Comparison of ENCODE assay signal across 10 mouse cellular contexts in genomic region chr7:64359943-64360585, GRCm38 (mm10). TPM values are rescaled to one million over a fixed set of nuclear protein-coding genes. Genes with fewer than 3 reads are reported as not detected.
DNase-seq lines count a peak whose midpoint lies in the region; ATAC-seq lines count a peak whose summit lies in the region.
"Had no signal": no experiment of that assay in that cellular context is flagged by ENCODE, and none has a peak within 500 bp of the region (broad histone marks: within the 10 kb centered on the region; RNA-seq: fewer than 3 reads in every experiment).

No protein-coding gene starts in this region.

- no peak overlapping the region for H3K9ac ChIP-seq in limb, embryonic 12.5 days (replicated peaks)
- H3K9ac ChIP-seq in embryonic facial prominence, embryonic 13.5 days: no peak overlapping the region
- H3K9ac ChIP-seq in intestine, embryonic 14.5 days (ENCODE audit: low read length): no peak overlapping the region
- no peak overlapping the region for H3K9ac ChIP-seq in stomach, embryonic 14.5 days (replicated peaks; ENCODE audit: low read depth, low read length)
- H3K9ac ChIP-seq: liver, embryonic 15.5 days had no signal

- H3K27ac ChIP-seq in limb, embryonic 12.5 days: peak overlapping the region; percentile 73; the same call in 1 of the 2 replicates
- no peak overlapping the region for H3K27ac ChIP-seq in limb, embryonic 10.5 days
- peak overlapping the region; percentile 84 for H3K27ac ChIP-seq in embryonic facial prominence, embryonic 13.5 days
- H3K27ac ChIP-seq in intestine, embryonic 14.5 days (ENCODE audit: low read depth): no peak overlapping the region
- H3K27ac ChIP-seq in stomach, embryonic 14.5 days (ENCODE audit: low read length): no peak overlapping the region
- H3K27ac ChIP-seq: liver, embryonic 15.5 days had no signal

- no peaks in the 10 kb centered on the region for H3K9me3 ChIP-seq in limb, embryonic 12.5 days
- H3K9me3 ChIP-seq in limb, embryonic 10.5 days (replicated peaks): no peaks in the 10 kb centered on the region
- no peaks in the 10 kb centered on the region for H3K9me3 ChIP-seq in embryonic facial prominence, embryonic 13.5 days
- H3K9me3 ChIP-seq in intestine, embryonic 14.5 days (ENCODE audit: control insufficient read depth, low read length): no peaks in the 10 kb centered on the region
- H3K9me3 ChIP-seq in stomach, embryonic 14.5 days (ENCODE audit: control insufficient read depth, low read depth, low read length): no peaks in the 10 kb centered on the region
- H3K9me3 ChIP-seq: liver, embryonic 15.5 days; megakaryocyte, embryonic 14.5 days had no signal

- no peak for ATAC-seq in limb, embryonic 12.5 days (ENCODE audit: insufficient number of reproducible peaks, insufficient read depth, low FRiP score, low TSS enrichment, low read depth)
- peak; percentile 53; the same call in 1 of the 2 replicates for ATAC-seq in embryonic facial prominence, embryonic 13.5 days (ENCODE audit: insufficient number of reproducible peaks, insufficient read depth, low FRiP score, low TSS enrichment, low read depth)
- ATAC-seq in intestine, embryonic 14.5 days (replicated peaks; ENCODE audit: low FRiP score, low TSS enrichment, low read depth): peak; percentile 68; the same call in 1 of the 2 replicates
- ATAC-seq in stomach, embryonic 14.5 days (ENCODE audit: insufficient number of reproducible peaks, insufficient read depth, low FRiP score, low read depth): peak; percentile 82

- no peaks in the 10 kb centered on the region for H3K4me1 ChIP-seq in limb, embryonic 12.5 days (replicated peaks)
- no peaks in the 10 kb centered on the region for H3K4me1 ChIP-seq in limb, embryonic 10.5 days
- H3K4me1 ChIP-seq in embryonic facial prominence, embryonic 13.5 days: peaks cover 10% of the 10 kb centered on the region; the same call in 1 of the 2 replicates
- H3K4me1 ChIP-seq in intestine, embryonic 14.5 days (replicated peaks; ENCODE audit: control insufficient read depth, insufficient read depth, low read length): no peaks in the 10 kb centered on the region
- no peaks in the 10 kb centered on the region for H3K4me1 ChIP-seq in stomach, embryonic 14.5 days (ENCODE audit: control insufficient read depth, insufficient read depth, low read length)
- H3K4me1 ChIP-seq: liver, embryonic 15.5 days had no signal

- no peaks in the 10 kb centered on the region for H3K27me3 ChIP-seq in limb, embryonic 12.5 days
- no peaks in the 10 kb centered on the region for H3K27me3 ChIP-seq in limb, embryonic 10.5 days (ENCODE audit: low read depth, poor library complexity, severe bottlenecking)
- H3K27me3 ChIP-seq in embryonic facial prominence, embryonic 13.5 days: no peaks in the 10 kb centered on the region
- H3K27me3 ChIP-seq in intestine, embryonic 14.5 days (replicated peaks; ENCODE audit: control insufficient read depth, insufficient read depth, low read length): no peaks in the 10 kb centered on the region
- H3K27me3 ChIP-seq in stomach, embryonic 14.5 days (ENCODE audit: control insufficient read depth, insufficient read depth, low read length): no peaks in the 10 kb centered on the region
- H3K27me3 ChIP-seq: liver, embryonic 15.5 days; megakaryocyte, embryonic 14.5 days had no signal

- DNase-seq in limb, embryonic 10.5 days (ENCODE audit: low spot score): no peak
- no peak for DNase-seq in intestine, embryonic 14.5 days (ENCODE audit: low spot score)
- no peak for DNase-seq in natural killer cell, adult 2 months (ENCODE audit: low spot score in 2 of 2)
- DNase-seq in kidney, postnatal 36 days: no peak
- DNase-seq: cerebellum, adult 9-10 months had no signal

- H3K4me2 ChIP-seq in limb, embryonic 12.5 days: no peak overlapping the region
- H3K4me2 ChIP-seq in embryonic facial prominence, embryonic 13.5 days: no peak overlapping the region; the same call in 1 of the 2 replicates
- no peak overlapping the region for H3K4me2 ChIP-seq in intestine, embryonic 14.5 days (ENCODE audit: low read length)
- H3K4me2 ChIP-seq in stomach, embryonic 14.5 days (replicated peaks; ENCODE audit: low read depth, low read length): no peak overlapping the region
- H3K4me2 ChIP-seq: liver, embryonic 15.5 days had no signal

- WGBS in limb, embryonic 12.5 days: 88% methylated on average over 20 of the region's 20 CpGs
- 91% methylated on average over 20 of the region's 20 CpGs for WGBS in limb, embryonic 10.5 days
- WGBS in embryonic facial prominence, embryonic 13.5 days: 61% methylated on average over 20 of the region's 20 CpGs
- WGBS in intestine, embryonic 14.5 days: 84% methylated on average over 20 of the region's 20 CpGs
- 79% methylated on average over 20 of the region's 20 CpGs for WGBS in stomach, embryonic 14.5 days

- H3K4me3 ChIP-seq in limb, embryonic 12.5 days (replicated peaks): no peak overlapping the region
- no peak overlapping the region for H3K4me3 ChIP-seq in limb, embryonic 10.5 days
- H3K4me3 ChIP-seq in embryonic facial prominence, embryonic 13.5 days: no peak overlapping the region
- H3K4me3 ChIP-seq in intestine, embryonic 14.5 days (ENCODE audit: low read depth, low read length): no peak overlapping the region
- no peak overlapping the region for H3K4me3 ChIP-seq in stomach, embryonic 14.5 days (ENCODE audit: low read depth, low read length)
- H3K4me3 ChIP-seq: liver, embryonic 15.5 days; megakaryocyte, embryonic 14.5 days had no signal

- H3K36me3 ChIP-seq in limb, embryonic 12.5 days: peaks cover 92% of the 10 kb centered on the region
- peaks cover 90% of the 10 kb centered on the region for H3K36me3 ChIP-seq in limb, embryonic 10.5 days
- peaks cover 89% of the 10 kb centered on the region for H3K36me3 ChIP-seq in embryonic facial prominence, embryonic 13.5 days
- H3K36me3 ChIP-seq in intestine, embryonic 14.5 days (ENCODE audit: control insufficient read depth, insufficient read depth, low read length): peaks cover 62% of the 10 kb centered on the region
- H3K36me3 ChIP-seq in stomach, embryonic 14.5 days (ENCODE audit: control insufficient read depth, insufficient read depth, low read length): peaks cover 41% of the 10 kb centered on the region

RNA-seq across cellular contexts. Expression of gene Fan1, which starts 13.8 kb away (rescaled TPM):
- 11.4 and 12.4 TPM in 2 replicates for polyA plus RNA-seq in limb, embryonic 12.5 days (2016; fragmentation: Nextera tagmentation; extraction: Ambion mirVana)
- polyA plus RNA-seq in limb, embryonic 10.5 days (2016; fragmentation: Nextera tagmentation; extraction: Ambion mirVana): 8.8 and 9.7 TPM in 2 replicates
- 12.4 and 12.5 TPM in 2 replicates for polyA plus RNA-seq in embryonic facial prominence, embryonic 13.5 days (2015; fragmentation: Nextera tagmentation; extraction: Ambion mirVana)
- 5.6 and 6.4 TPM in 2 replicates for polyA plus RNA-seq in intestine, embryonic 14.5 days (2014; fragmentation: Nextera tagmentation; extraction: Ambion mirVana)
- 9.4 and 11.7 TPM in 2 replicates for polyA plus RNA-seq in stomach, embryonic 14.5 days (2014; fragmentation: Nextera tagmentation; extraction: Ambion mirVana)

RNA-seq across cellular contexts. Expression of gene Mphosph10, which starts 32.0 kb away (rescaled TPM):
- 52.4 and 60.3 TPM in 2 replicates for polyA plus RNA-seq in limb, embryonic 12.5 days (2016; fragmentation: Nextera tagmentation; extraction: Ambion mirVana)
- 51.9 and 53.3 TPM in 2 replicates for polyA plus RNA-seq in limb, embryonic 10.5 days (2016; fragmentation: Nextera tagmentation; extraction: Ambion mirVana)
- 48.6 and 49.5 TPM in 2 replicates for polyA plus RNA-seq in embryonic facial prominence, embryonic 13.5 days (2015; fragmentation: Nextera tagmentation; extraction: Ambion mirVana)
- polyA plus RNA-seq in intestine, embryonic 14.5 days (2014; fragmentation: Nextera tagmentation; extraction: Ambion mirVana): 40.5 and 44.1 TPM in 2 replicates
- polyA plus RNA-seq in stomach, embryonic 14.5 days (2014; fragmentation: Nextera tagmentation; extraction: Ambion mirVana): 34.7 and 40.1 TPM in 2 replicates

RNA-seq across cellular contexts. Expression of gene Mcee, which starts 32.3 kb away (rescaled TPM):
- polyA plus RNA-seq in limb, embryonic 12.5 days (2016; fragmentation: Nextera tagmentation; extraction: Ambion mirVana): 47.0 and 53.2 TPM in 2 replicates
- 42.2 and 45.1 TPM in 2 replicates for polyA plus RNA-seq in limb, embryonic 10.5 days (2016; fragmentation: Nextera tagmentation; extraction: Ambion mirVana)
- 55.7 and 58.3 TPM in 2 replicates for polyA plus RNA-seq in embryonic facial prominence, embryonic 13.5 days (2015; fragmentation: Nextera tagmentation; extraction: Ambion mirVana)
- polyA plus RNA-seq in intestine, embryonic 14.5 days (2014; fragmentation: Nextera tagmentation; extraction: Ambion mirVana): 78.5 and 93.3 TPM in 2 replicates
- 74.6 and 78.5 TPM in 2 replicates for polyA plus RNA-seq in stomach, embryonic 14.5 days (2014; fragmentation: Nextera tagmentation; extraction: Ambion mirVana)

Comparison
In these comparisons a context has a peak if more than half of its experiments do, and no peak if none do; other contexts are left out.
1. H3K27ac ChIP-seq: peak in limb, embryonic 12.5 days (single experiment) and embryonic facial prominence, embryonic 13.5 days (single experiment); none in limb, embryonic 10.5 days (single experiment), intestine, embryonic 14.5 days (single experiment) and stomach, embryonic 14.5 days (single experiment).